Mouse (Mus musculus): ENCODE measurements around the gene Ddx47. TPM values are rescaled to one million over a fixed set of nuclear protein-coding genes. Genes with fewer than 3 reads are reported as not detected.

The Ddx47 gene
- 29.7 and 45.5 TPM in 2 replicates for polyA plus RNA-seq (2012; rRNA removed)
- polyA plus RNA-seq (2014; fragmentation: Nextera tagmentation; extraction: Ambion mirVana) = 50.7 and 53.7 TPM in 2 replicates

GRCm38 (mm10) chr6:135011048-135011733, at the start of gene Ddx47:
Gene Ddx47 (plus strand): TSS chr6:135011612.
- Histone ChIP-seq H3K9me3 (ENCODE audit: control insufficient read depth, low read length) (no peaks in the 10 kb centered on the region), H3K4me1 (replicated peaks; ENCODE audit: control insufficient read depth in 2 of 2, insufficient read depth in 2 of 2, low read length in 1 of 2) (peaks cover 31 to 44% of the 10 kb centered on the region in 2 experiments), H3K27me3 (ENCODE audit: control insufficient read depth, insufficient read depth, low read length) (no peaks in the 10 kb centered on the region), H3K27ac (peak within 1 kb of the TSS; percentile 0), H3K36me3 (replicated peaks; ENCODE audit: control insufficient read depth, insufficient read depth, low read depth) (peaks cover 24% of the 10 kb centered on the region), H3K4me3 (ENCODE audit: insufficient read depth in 1 of 2, low read depth in 2 of 2, low read length in 2 of 2) (peak within 1 kb of the TSS; percentile 90 to 95), H3K9ac (replicated peaks) (peak within 1 kb of the TSS; percentile 91), H3K4me2 (ENCODE audit: low read depth) (peak within 1 kb of the TSS; percentile 89)
- no peak for TF ChIP-seq EP300 (IDR thresholded peaks at IDR 0.05; ENCODE audit: low read depth)
- peak; percentile 100 for TF ChIP-seq CTCF (IDR thresholded peaks at IDR 0.05; ENCODE audit: low read depth)
- ATAC-seq (ENCODE audit: insufficient read depth) = peak; percentile 88
- DNase-seq (ENCODE audit: low read depth in 3 of 3, low spot score in 3 of 3) = peak; percentile 90 to 91 (median 90)
- 5% methylated on average over 19 of the region's 19 CpGs for WGBS (ENCODE audit: insufficient replicate concordance)

- Histone ChIP-seq H3K9ac (replicated peaks) (no peak overlapping the region), H3K27me3 (ENCODE audit: control insufficient read depth, insufficient read depth, low read length) (no peaks in the 10 kb centered on the region), H3K27ac (no peak overlapping the region), H3K4me1 (replicated peaks; ENCODE audit: control insufficient read depth in 2 of 2, insufficient read depth in 2 of 2, low read length in 1 of 2) (no peaks in the 10 kb centered on the region), H3K9me3 (ENCODE audit: control insufficient read depth, low read length) (no peaks in the 10 kb centered on the region), H3K36me3 (replicated peaks; ENCODE audit: control insufficient read depth, insufficient read depth, low read depth) (no peaks in the 10 kb centered on the region), H3K4me3 (ENCODE audit: insufficient read depth in 1 of 2, low read depth in 2 of 2, low read length in 2 of 2) (no peak overlapping the region), H3K4me2 (ENCODE audit: low read depth) (no peak overlapping the region)
- WGBS (ENCODE audit: insufficient replicate concordance) = 55% methylated on average over 9 of the region's 9 CpGs
- TF ChIP-seq CTCF (IDR thresholded peaks at IDR 0.05; ENCODE audit: low read depth) (no peak), EP300 (IDR thresholded peaks at IDR 0.05; ENCODE audit: low read depth) (no peak)
- no peak for DNase-seq (ENCODE audit: low read depth in 3 of 3, low spot score in 3 of 3)
- ATAC-seq (ENCODE audit: insufficient read depth) = no peak
Measured at GRCm38 (mm10) chr6:134961858-134962517, 49.4 kb upstream of the Ddx47 start.

- Histone ChIP-seq H3K27me3 (ENCODE audit: control insufficient read depth, insufficient read depth, low read length) (no peaks in the 10 kb centered on the region), H3K9ac (replicated peaks) (no peak overlapping the region), H3K4me1 (replicated peaks; ENCODE audit: control insufficient read depth in 2 of 2, insufficient read depth in 2 of 2, low read length in 1 of 2) (no peaks in the 10 kb centered on the region), H3K27ac (no peak overlapping the region), H3K36me3 (replicated peaks; ENCODE audit: control insufficient read depth, insufficient read depth, low read depth) (no peaks in the 10 kb centered on the region), H3K4me2 (ENCODE audit: low read depth) (no peak overlapping the region), H3K4me3 (ENCODE audit: insufficient read depth in 1 of 2, low read depth in 2 of 2, low read length in 2 of 2) (no peak overlapping the region), H3K9me3 (ENCODE audit: control insufficient read depth, low read length) (no peaks in the 10 kb centered on the region)
- no peak for ATAC-seq (ENCODE audit: insufficient read depth)
- TF ChIP-seq CTCF (IDR thresholded peaks at IDR 0.05; ENCODE audit: low read depth) (no peak), EP300 (IDR thresholded peaks at IDR 0.05; ENCODE audit: low read depth) (no peak)
- WGBS (ENCODE audit: insufficient replicate concordance) = 68% methylated on average over 5 of the region's 5 CpGs
- no peak for DNase-seq (ENCODE audit: low read depth in 3 of 3, low spot score in 3 of 3)
Measured at GRCm38 (mm10) chr6:134962518-134962893, 48.9 kb upstream of the Ddx47 start.

GRCm38 (mm10) chr6:134963910-134964309, 47.5 kb upstream of the Ddx47 start:
- DNase-seq (ENCODE audit: low read depth in 3 of 3, low spot score in 3 of 3) (no peak), ATAC-seq (ENCODE audit: insufficient read depth) (no peak)
- H3K9me3 ChIP-seq (ENCODE audit: control insufficient read depth, low read length) = no peaks in the 10 kb centered on the region
- H3K9ac ChIP-seq (replicated peaks) = no peak overlapping the region
- no peaks in the 10 kb centered on the region for H3K4me1 ChIP-seq (replicated peaks; ENCODE audit: control insufficient read depth in 2 of 2, insufficient read depth in 2 of 2, low read length in 1 of 2)
- H3K4me3 ChIP-seq (ENCODE audit: insufficient read depth in 1 of 2, low read depth in 2 of 2, low read length in 2 of 2) = no peak overlapping the region
- H3K36me3 ChIP-seq (replicated peaks; ENCODE audit: control insufficient read depth, insufficient read depth, low read depth) = no peaks in the 10 kb centered on the region
- no peaks in the 10 kb centered on the region for H3K27me3 ChIP-seq (ENCODE audit: control insufficient read depth, insufficient read depth, low read length)
- H3K4me2 ChIP-seq (ENCODE audit: low read depth) = no peak overlapping the region
- 62% methylated on average over 2 of the region's 2 CpGs for WGBS (ENCODE audit: insufficient replicate concordance)
- H3K27ac ChIP-seq = no peak overlapping the region
- TF ChIP-seq CTCF (IDR thresholded peaks at IDR 0.05; ENCODE audit: low read depth) (no peak), EP300 (IDR thresholded peaks at IDR 0.05; ENCODE audit: low read depth) (no peak)

GRCm38 (mm10) chr6:134966681-134967080, 44.7 kb upstream of the Ddx47 start:
- no peaks in the 10 kb centered on the region for H3K27me3 ChIP-seq (ENCODE audit: control insufficient read depth, insufficient read depth, low read length)
- DNase-seq (ENCODE audit: low read depth in 3 of 3, low spot score in 3 of 3) (no peak), ATAC-seq (ENCODE audit: insufficient read depth) (no peak)
- 74% methylated on average over 5 of the region's 5 CpGs for WGBS (ENCODE audit: insufficient replicate concordance)
- H3K4me3 ChIP-seq (ENCODE audit: insufficient read depth in 1 of 2, low read depth in 2 of 2, low read length in 2 of 2) = no peak overlapping the region
- H3K9me3 ChIP-seq (ENCODE audit: control insufficient read depth, low read length) = no peaks in the 10 kb centered on the region
- no peak overlapping the region for H3K9ac ChIP-seq (replicated peaks)
- no peak overlapping the region for H3K4me2 ChIP-seq (ENCODE audit: low read depth)
- TF ChIP-seq CTCF (IDR thresholded peaks at IDR 0.05; ENCODE audit: low read depth) = no peak
- no peak for TF ChIP-seq EP300 (IDR thresholded peaks at IDR 0.05; ENCODE audit: low read depth)
- H3K27ac ChIP-seq = no peak overlapping the region
- H3K36me3 ChIP-seq (replicated peaks; ENCODE audit: control insufficient read depth, insufficient read depth, low read depth) = no peaks in the 10 kb centered on the region
- no peaks in the 10 kb centered on the region for H3K4me1 ChIP-seq (replicated peaks; ENCODE audit: control insufficient read depth in 2 of 2, insufficient read depth in 2 of 2, low read length in 1 of 2)

All from liver, embryonic 14.5 days (tissue).